Mouse (Mus musculus): ENCODE data around the gene Bpifb5.
"Not testable (repeated sequence)": the region's sequence is repeated elsewhere in the genome, so short reads cannot be mapped to it uniquely, and the experiment has no call there.

Bpifb5 gene

DNA sequence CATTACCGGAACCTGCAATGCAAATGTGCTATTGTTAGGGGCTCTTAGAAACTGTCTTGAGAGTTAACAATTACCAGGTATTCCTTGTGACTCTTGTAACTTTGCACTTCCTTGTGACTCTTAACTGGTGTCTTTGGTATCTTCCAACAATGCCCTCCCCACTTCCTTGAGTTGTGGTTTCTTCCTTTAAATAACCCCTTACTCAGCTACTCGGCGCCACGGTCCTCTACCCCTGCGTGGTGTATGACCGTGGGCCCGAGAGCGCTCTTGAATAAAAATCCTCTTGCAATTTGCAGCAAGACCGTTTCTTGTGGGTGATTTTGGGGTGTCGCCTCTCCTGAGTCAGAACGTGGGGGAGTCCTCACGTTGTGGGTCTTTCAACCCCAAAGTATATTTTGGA, 19.2 kb downstream of the Bpifb5 start:
- not testable (repeated sequence) for DNase-seq (ENCODE audit: low read depth)

DNA sequence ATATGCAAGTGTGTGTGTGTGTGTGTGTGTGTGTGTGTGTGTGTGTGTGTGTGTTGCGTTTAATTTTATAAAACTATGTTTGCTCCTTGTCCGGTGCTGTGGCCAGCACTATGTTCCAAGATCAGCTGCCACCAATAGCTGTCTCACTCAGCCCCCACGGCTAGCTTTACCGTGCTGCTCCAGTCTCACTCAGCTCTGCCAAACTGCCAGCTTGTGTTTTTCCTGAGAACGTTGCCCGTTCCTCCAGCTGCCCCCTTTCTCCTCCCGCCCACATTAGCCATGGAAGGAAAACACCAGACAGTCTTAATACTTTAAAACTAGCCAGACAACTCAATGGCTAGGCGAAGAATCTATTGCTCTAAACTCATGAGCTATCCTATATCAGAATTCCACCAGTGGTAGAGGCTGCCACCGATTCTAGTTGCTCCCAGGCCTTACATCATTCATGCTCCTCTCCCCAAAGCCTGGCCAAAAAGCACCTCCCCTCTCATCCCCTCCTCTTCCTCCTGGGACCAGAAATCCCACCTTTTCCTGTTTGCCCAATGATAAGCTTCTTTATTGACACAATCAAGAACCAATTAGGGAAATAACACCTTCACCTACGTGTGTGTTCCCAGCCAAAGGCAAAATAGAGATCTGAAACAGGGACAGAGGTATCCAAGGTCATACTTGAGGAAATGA, 20.0 kb downstream of the Bpifb5 start:
- DNase-seq (ENCODE audit: low read depth): no peak

DNA sequence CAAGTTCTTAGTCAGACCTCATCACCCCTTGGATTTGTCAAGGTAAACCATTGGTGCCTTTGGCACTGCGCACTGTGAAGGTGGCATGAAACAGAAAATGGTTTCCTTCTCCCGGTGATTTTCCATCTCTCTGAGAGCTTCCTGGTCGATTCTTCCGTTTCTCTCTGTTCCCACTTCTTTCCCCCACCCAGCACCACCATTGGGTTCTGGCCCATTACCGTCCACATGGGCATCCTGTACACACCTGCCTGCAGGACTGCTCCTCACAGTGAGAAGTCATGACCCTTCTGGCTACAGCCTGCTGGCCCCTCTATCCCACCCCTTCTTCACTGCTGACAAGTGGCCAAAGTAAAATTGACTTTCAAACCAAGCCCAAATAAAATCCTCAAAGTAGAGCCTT, 21.8 kb downstream of the Bpifb5 start:
- no peak for DNase-seq (ENCODE audit: low read depth)

DNA sequence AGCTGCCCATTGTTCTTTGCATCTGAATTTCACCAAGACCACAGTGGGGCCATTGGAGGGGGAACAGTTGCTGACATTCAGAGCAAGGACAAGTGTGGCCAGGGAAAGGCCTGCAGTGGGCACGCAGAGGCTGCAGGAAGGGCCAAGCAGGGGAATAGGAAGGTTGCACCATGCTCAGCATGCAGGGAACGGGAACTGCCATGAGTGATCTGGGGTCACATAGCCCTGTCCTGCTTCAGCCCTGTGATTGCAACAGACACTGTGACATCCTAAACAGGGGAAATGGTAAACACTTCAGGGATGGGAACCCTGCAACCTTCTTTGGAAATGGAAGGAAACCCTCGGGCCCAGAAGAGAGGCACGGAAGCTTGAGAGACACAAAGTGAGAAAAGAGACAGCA, 31.7 kb downstream of the Bpifb5 start:
- not testable (repeated sequence) for DNase-seq (ENCODE audit: low read depth)

DNA sequence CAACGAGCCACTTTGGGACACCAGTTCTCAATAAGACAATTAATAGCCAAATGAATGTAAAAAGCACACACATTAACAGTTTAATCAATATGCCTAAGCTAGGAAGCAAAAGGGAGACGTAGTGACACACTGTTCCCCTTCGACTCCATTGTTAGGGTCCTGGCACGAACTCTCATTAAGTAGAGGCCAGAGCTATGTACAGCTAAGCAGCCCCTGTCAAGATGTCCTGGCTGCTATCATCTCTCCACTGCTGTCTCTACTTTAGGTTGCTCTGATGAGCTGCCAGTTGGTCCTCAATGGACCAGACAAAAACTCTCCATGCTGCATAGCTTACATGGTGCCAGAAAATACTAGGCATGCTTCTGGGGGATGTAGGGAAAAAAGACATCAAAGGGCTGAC, 32.2 kb downstream of the Bpifb5 start:
- no peak for DNase-seq (ENCODE audit: low read depth)

DNA sequence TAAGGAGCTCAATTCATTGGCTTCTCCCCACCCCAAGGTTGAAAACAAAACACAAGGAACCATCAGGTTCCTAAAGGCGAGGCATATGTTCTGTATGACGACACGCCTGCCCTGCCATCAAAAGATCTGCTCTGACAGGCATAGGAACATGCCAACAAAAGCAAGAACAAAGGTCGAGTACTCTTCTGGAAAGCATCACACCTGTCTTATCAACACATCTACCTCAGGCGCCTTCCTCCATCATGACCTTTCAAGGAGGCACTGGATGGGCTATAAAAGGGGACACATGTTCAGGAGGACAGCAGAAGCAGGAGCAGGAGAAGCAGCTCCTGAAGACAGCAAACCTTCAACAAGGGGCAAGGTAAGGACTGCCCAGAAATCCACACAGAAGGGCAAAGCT, 34.0 kb downstream of the Bpifb5 start, which contains the start of gene Bpifb9a:
Gene Bpifb9a, plus strand, starts transcription at position 301 of the 400 bp plus-strand sequence.
- not testable (repeated sequence) for DNase-seq (ENCODE audit: low read depth)

DNA sequence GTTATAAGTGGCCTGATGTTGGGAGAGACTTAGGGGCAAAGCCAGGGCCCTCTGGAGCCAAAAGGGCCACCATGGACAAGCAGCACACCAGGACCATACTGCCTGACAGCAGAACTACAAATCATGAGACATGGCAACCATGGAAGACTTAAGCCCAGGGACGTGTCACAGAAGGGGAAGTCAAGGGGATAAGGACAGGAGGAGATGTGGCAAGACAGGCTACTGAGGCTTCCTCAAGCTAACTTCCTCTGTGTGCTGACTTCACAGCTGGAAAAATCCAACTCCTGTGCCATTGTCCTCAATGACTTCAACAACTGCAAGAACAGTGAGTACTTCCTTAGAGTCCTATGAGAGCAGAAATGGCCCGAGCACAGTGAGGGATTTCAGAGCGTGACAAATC, 40.9 kb downstream of the Bpifb5 start:
- DNase-seq (ENCODE audit: low read depth): not testable (repeated sequence)
